Mouse (Mus musculus) erythroblast, adult 5-6 weeks (primary cell): ENCODE measurements around the gene Nhlh1. TPM values are rescaled to one million over a fixed set of nuclear protein-coding genes. Genes with fewer than 3 reads are reported as not detected.

Source experiments
- ATAC-seq: replicated peaks from 2 replicates; pipeline ENCODE4 v1.8.0; 2016; ENCODE audit warnings: moderate number of reproducible peaks, mild to moderate bottlenecking, moderate TSS enrichment, inconsistent platforms; ENCODE audit not compliant: poor library complexity, low FRiP score, severe bottlenecking
- total RNA-seq, 2 experiments: library from RNA; stranded (forward) in 1 of 2; stranded (reverse) in 1 of 2; fragments of 150-400 nt in 1 of 2; fragments of 200-764, 138-1000 nt in 1 of 2; gene quantifications; 2 replicates each; pipeline versions ENCODE4 v1.2.3 to v1.2.4; 2015 to 2017; ENCODE audit warnings: low replicate concordance in 2 of 2

Nhlh1 gene
- not detected in 2 replicates for total RNA-seq (2015; ENCODE audit: low replicate concordance)
- total RNA-seq (2017; ENCODE audit: low replicate concordance), result not detected in 2 replicates

DNA sequence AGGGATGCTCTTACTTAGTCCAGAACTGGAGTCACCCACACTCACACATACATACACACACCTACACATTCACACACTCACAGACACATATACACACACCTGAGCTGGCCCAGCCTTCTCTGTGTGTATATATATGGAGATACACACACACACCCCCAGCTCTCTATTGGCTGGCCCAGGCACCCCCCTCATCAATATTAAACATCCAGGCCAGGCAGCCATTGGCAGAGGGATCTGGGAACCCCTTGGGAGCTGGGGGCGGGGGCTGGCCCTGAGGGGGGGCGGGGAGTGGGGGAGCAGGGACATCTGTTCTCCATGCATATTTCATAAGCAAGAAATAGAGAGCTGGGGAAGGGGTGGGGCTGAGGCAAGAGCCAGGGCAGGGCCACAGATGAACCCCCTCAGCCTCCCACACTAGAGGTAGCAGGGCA lies at the start of gene Nhlh1:
Gene Nhlh1, minus strand, starts transcription at position 83 of the 431 bp plus-strand sequence.
- ATAC-seq, result no peak

DNA sequence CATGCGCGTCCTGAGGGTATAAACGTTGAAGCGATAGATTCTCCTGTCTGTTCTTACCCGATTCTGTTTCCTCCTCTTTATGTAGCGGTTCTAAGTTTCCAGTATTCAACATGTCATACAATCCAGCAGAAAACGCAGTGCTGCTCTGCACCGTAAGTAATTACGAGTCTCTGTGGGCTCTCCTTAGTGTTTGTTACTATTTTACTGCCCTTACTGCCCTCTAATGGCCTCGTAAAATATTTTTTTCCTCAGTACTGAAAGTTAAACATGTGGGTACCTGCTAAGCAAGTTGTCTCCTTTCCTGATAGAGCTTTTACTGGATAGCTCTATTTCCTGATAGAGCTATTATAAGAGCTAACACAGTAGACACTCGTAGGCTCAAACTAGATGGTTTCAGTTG lies 47.7 kb upstream of the Nhlh1 start:
- no peak for ATAC-seq

DNA sequence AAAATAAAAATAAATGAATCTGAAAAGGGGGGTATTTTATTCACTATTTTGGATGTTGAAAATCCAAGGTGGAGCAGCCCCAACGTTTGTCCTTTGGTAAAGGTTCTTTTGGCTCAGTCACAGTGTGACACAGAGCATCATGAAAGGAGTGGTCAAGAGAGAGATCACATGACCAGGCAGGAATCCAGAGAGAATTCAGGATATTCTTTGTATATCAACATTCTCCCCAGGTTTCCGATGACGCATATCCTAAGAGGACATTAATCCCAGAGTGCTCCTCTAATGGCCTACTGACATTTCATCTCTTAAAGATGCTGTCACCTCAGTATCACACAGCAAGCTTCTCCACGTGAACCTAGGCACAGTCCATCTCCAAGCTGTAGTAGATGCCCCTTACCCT lies 46.2 kb upstream of the Nhlh1 start:
- ATAC-seq, result no peak

DNA sequence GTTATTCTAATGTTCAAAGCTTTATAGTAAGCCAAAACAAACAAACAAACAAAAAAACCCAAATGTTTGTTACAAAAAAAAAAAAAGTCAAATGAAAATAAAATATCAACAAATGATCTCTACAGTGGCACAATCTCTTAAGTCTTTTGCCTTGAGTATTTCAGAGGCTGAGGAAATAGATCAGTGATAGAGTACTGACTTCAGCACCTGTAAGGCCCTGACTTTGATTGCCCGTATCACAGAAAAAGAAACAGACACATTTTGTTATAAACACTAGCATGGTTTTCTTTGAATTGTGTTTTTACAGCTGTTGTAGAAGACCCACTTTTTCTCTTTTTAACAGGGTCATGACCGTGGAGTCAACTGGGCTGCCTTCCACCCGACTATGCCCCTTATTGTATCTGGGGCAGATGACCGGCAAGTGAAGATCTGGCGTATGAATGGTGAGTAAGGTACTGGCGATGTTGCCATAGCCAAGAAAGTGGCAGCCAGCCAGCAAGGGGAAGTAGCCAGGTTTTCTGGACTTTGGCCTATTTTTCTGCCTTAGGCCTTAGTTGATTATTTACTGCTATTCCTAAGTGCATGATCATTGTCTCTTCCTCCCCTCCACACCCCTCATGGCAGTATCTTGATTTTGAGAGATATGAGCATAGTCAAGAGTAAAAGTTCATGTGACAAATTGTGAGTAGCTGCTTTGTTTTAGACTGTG lies 42.1 kb upstream of the Nhlh1 start:
- ATAC-seq, result no peak

DNA sequence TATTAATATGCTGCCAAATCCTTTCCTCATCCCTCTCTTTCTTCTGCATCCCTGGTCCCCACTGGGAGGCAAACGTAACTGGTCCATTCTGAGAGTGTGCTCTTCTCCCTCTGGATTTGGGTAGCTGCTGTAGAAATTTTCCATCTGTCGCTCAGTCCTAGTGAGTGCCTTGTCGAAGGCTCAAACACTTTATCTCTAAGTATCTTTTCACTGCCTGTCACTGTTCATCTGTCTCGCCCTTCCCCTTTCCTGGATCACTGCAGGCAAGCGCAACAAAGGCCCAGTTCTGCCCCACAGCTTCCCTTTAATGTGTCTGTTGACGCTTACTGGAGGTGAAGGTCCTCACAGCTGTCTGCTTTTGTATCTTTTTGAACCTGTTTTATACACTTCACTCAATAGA lies 37.8 kb upstream of the Nhlh1 start:
- ATAC-seq, result no peak

DNA sequence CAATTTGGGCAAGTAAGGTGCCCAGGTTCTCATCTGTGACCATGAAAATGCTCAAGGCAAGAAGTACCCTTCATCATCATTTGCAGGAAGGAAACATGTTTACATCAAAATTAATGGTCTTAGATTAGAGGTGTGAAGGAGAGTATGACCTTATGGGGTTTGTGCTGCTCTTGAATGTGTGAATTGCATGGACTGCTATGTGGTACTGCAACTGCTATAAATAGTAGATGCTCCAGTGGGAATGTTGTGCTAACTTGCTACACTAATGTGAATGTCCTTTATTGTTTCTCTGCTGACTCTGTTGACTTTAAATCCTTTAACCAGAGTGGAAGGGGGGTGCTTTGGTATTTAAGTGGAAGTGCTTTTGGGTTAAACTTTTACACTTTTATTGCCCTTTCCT lies 36.9 kb upstream of the Nhlh1 start:
- no peak for ATAC-seq

DNA sequence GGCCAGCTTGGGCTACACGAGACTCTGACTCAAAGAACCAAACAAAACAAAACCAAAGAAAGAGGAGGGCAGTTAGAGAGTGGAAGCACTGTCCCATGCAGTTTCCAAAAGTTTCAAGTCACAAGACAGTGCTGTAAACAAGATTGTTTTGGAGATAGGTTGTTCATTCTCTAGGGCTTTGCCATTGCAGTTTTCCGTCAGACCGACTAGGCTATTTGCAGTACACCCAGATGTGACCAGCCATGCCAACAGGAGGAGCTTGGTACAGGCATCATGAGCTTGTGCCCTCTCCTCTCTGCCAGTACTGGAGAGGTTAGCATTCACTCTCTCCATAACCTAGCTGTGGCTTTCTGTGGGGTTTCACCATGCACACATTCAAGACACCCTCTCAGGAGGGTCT lies 36.1 kb upstream of the Nhlh1 start:
- ATAC-seq, result no peak

DNA sequence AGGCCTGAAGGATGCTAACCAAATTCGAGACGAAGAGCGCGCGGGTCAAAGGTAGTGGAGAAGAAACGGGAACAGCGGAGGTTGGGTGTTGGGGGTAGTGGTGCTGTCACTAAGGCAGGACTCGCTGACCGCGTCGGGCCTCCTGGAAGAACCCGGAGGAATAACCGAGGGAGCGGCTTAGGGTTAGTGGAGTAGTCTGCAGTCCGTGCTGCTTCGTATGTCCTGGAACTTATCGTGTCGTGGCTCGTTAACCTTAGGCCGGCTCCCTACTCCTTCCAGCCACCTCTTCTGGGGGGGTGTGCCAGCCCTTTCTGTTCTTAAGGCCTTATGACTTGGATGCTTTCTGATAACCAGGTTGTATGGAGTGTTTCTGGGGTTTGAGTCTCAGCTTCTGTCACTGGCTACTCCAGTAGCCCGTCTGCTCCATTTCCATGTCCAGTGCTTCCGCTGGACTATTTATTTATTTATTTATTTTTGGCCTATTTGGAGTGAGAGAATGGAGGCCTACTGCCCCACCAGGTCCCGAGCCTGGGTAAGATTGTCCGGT lies 25.6 kb upstream of the Nhlh1 start:
- peak; percentile 76 for ATAC-seq

DNA sequence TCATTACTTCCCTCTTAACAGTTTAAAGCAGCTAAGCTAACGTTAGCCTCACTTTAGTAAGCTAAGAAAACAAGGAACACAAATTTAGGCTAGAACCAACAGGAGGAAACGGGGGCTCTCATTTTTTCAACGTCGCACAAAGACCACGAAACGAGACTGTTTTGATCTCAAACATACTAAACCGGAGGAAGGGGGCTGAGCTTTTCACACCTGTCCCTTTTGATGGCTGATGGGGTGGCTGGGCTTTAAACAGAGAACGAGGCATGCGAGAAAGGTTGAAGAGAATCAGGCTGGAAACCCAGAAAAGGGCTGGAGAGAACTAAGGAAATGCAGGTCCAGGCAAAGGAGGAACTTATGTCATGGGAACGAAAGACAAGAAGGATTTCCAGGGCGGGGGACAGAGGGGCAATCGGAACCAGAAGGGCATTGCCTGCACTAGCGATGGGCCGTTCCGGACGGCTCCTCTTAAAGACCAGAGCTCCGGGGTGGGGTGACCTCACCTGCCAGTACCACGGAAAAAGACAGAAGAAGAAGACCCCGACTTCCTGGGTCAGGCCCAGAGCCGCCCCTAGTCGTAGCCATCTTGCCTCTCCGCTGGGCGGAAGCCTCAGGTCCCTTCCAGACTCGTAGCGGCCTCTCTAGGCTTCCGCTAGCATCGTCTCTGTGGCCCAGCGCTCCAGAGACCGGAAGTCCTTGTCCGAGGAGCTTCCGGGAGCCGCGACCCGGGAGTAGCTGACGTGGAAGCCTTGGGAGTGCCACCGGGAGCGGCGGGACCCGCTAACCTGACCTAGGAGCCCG lies 24.9 kb upstream of the Nhlh1 start, which contains the start of the genes Copa and Ncstn:
Gene Copa, plus strand, starts transcription at position 429 of the 798 bp plus-strand sequence.
Gene Ncstn, minus strand, starts transcription at position 695 of the 798 bp plus-strand sequence.
- ATAC-seq, result peak; percentile 97

DNA sequence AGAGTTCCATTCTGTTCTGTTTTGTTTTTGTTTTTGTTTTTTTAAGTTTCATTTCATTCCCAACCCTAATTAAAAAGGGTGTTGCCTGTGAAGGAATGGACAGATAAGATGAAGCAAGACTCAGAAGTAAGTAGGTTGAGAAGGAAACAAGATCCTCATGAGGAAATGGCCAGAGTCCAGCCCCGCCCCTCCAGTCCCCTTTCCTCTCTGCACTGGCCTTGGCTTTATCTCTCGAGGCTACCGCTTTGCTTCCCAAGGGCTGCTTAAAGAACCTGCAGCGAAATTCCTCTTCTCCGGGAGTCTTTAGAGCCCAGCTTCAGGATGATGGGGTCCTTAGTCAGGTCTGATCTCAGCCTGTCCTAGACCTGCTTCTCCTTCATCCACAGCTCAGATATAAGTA lies 20.6 kb upstream of the Nhlh1 start:
- ATAC-seq, result no peak

DNA sequence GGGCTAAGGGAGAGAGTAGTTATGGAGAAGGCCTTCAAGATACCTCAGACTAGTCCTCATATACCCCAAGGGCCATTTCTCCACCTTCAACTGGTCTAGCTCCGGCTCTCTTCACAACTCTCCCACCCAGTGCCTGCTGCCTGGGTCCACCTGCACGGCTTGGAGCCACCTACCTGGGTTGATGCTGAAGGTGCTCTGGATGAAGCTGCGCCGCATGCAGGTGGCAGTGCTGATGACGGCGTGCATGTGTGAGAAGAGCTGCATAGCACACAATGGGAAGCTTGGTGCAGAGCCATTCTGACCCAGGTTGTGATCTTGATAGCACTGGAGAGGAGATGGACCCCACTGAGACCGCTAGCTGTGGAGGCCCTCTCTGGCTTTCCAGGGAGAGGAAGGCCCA lies 15.2 kb upstream of the Nhlh1 start:
- ATAC-seq, result no peak

DNA sequence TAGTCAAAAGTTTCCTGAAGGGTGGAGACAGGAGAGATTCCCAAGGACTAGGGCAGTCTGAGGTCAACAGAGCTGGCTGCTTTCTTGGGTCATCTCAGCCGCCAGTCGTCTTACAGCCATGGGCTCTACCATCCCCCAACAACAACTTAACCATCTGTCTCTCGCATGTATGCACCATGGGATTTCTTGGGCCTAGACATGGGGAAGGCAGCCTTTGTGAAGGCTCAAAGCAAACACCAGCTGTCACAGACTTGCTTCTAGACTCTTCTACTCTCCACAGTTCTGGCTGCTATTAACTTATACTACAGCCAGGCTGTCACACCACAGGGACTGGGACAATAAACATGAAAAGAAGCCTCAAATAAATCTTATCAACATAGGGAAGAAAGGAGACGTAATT lies 14.2 kb upstream of the Nhlh1 start:
- ATAC-seq, result no peak

DNA sequence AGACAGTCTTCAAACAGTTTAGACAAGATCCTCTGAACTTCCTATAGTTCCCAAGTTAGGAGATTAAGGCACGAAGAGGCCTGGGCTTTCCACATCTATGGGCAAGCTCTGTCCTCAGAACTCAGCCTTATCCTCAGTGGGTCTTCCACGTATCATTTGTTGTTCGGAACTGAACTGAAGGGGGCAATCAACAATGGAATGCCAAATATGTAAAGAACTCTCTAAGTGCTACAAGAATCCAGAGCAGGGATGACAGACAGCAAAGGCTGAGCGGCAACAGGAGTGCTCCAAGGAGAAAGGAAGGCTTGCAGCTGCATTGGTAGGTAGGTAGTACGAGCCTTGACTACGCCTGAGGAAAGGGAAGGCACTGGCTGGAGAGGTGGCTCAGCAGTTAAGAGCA lies 12.9 kb upstream of the Nhlh1 start:
- ATAC-seq, result no peak

DNA sequence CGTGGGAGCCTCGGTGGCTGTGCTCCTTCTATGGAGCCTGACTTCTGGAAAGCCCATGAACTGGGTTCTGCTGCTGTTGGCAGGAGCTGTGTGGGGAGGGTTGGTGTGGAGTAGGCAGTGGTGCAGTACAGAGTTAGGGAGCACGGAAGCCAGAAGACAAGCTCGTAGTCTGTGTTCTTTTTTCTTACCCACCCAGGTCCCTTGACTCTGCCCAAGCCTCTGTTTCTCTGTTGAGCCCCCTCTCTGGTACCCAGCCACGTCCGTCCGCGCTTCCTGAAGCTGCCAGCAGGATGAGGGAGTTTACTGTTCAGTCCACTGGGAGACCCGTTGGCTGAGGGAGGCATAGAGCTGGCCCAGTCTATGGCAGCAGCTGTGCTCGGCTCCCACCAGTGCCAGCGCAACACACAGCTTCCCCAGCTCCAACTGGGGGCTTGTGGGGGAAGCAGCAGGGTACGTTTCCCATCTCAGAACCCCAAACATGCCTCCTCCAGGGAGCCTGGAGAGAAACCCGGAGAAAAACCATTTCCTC lies 7.3 kb upstream of the Nhlh1 start:
- peak; percentile 29; the same call in 1 of the 2 replicates for ATAC-seq

DNA sequence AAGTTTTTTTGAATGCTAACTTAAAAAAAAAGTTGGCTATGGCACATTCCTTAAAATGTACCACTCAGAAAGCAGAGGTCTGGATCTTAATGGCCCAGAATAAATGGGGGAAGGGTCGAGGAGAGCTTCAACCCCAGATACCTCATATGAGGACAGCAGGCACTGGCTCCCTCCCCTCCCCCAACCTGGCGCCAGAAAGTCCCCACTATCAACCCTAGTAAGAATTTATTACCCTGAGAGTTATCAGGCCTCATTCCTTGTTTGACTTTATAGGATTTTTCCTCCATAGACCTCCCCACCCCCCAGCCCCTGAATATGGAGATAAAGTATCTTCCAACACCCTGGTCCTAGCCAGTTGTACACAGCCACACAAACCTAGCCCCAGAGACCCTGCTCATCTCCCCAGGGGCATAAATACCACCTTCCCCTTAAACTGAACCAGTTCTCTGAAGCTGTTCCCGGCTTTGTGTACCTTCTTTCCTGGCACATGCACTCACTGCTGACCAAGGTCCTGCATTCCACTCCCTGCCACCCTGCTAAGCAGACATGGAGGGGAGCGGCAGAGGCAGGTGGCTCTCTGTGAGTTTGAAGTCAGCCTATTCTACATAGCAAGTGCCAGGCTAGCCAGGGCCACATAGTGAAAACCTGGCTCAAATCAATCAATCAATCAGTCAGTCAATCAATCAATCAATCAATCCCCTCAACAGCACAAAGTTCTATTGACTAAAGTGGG lies 6.1 kb upstream of the Nhlh1 start:
- no peak for ATAC-seq

DNA sequence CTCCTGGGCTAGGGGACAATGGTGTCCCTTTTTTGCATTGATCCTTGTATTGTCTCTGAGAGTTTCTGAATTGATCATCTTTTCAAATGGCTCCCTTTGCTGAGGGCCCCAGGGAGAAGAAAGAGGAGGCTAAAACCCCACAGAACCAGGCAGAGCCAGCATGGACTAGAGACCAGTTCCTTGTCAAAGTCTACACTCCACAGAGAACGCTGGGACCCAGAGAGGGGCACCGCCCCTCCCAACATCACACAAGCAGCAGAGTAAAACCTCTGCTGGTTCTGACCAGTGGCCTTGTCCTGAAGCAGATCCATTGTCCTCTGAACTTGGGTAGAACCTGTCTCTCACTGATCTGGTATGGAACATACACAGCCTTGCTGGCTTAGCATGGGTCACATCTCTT lies 4.7 kb upstream of the Nhlh1 start:
- no peak for ATAC-seq

DNA sequence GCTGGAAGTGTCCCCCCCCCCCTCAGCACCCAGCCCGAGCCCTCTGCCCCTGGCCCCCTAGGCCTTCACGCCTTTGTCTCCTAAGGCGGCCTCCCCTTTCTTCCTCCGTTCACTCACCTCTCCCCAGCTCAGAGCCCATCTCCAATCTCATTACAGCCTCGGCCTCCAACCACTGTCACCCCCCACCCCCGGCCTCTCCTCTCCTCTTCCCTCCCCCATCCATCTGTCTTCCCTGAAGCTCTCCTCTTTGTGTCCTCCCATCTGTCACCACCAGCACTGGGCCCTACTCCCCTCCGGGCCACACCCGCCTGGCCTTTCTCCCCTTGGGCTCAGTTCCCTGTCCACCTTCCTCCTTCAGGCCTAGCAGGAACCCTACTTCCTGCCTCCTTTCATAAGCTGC lies 3.8 kb upstream of the Nhlh1 start:
- ATAC-seq, result no peak

DNA sequence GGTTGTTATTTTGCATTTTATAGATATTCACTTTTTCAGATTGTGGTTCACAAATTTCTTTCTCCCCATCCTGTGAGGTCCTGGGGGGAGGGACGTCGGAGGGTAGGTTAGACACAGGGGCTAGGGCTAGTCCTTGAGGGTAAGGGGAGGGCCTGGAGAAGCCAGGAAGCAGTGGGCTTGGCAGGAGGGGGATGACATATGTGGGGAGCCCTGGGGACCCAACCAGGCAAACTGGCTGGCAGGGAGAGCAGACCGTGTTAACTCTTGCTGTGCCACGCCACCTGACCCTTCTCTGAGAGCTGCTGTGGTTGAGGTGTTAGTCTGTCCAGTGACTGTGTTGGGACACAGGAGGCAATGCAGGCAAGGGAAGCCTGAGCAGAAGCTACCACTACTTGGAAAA lies 3.3 kb upstream of the Nhlh1 start:
- no peak for ATAC-seq

DNA sequence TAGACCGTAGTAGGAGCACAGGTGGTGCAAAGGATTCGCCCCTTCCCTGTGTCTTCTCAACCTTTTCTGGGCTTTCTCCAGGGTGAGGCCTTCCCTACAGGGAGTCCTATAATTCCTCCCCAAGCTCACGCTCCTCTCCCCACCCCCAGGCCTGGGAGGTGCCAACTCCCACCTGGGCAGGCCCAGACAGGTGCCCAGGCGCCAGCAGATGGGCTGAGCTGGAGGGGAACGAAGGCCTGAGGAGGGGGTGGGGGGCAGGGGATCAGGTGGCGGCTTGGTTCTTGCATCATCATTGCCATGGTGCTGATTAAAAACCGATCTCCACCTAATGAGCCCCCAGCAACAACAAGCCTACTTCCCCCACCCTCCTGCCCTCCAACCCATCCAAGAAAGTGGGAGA lies 1.5 kb upstream of the Nhlh1 start:
- ATAC-seq, result no peak

DNA sequence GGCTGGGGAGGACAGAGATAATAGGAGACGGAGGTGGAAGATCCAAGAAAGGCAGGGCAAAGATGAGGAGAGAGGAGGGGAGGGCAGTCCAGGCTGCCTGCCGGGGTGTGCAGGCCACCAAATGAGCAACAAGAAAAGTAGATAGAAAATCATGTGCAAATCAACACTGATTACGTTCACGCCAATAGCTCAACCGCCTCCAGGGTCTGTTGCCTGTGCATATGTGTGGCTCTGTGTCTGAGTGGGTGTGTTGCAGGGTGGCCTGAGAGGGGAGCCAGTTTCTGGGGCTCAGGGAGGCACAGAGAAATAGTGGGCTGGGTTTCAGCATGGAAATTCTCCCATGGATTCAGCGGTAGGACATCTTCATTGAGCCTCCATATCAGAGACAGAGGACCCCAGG lies 948 bp upstream of the Nhlh1 start:
- no peak for ATAC-seq
